Mouse (Mus musculus) heart, embryonic 11.5 days (tissue): ENCODE measurements at regions not wholly inside any gene's neighbourhood (a gene's known extent, or its start where the extent isn't known, plus 50 kb on each side); places are given as distances from the start of the nearest gene placed in this dataset.
A peak's percentile ranks its signal among the peaks of the same experiment; 100 is the strongest.

Experiments used
- ATAC-seq: fragments of 200-750 bp; cut with Nextera tagmentation; replicated peaks from 2 replicates; pipeline ENCODE4 v1.8.0; 2017; ENCODE audit warnings: moderate library complexity; ENCODE audit not compliant: insufficient number of reproducible peaks, low FRiP score, low TSS enrichment
- H3K27ac ChIP-seq: fragments of 300-500 bp; sonication (generic); 2 replicates; pipeline ENCODE4 v1.5.1; 2014; ENCODE audit warnings: mild to moderate bottlenecking, low read depth, low read length
- H3K27me3 ChIP-seq: fragments of 300-500 bp; sonication (generic); 2 replicates; pipeline ENCODE4 v1.6.1; 2014; ENCODE audit warnings: mild to moderate bottlenecking, low read length, mixed read lengths; ENCODE audit not compliant: control insufficient read depth, insufficient read depth
- H3K36me3 ChIP-seq: fragments of 300-500 bp; sonication (generic); 2 replicates; pipeline ENCODE4 v1.6.1; 2014; ENCODE audit warnings: mild to moderate bottlenecking, low read length, moderate library complexity, mixed read lengths; ENCODE audit not compliant: control insufficient read depth, insufficient read depth
- H3K4me1 ChIP-seq: fragments of 300-500 bp; sonication (generic); 2 replicates; pipeline ENCODE4 v1.6.1; 2014; ENCODE audit warnings: low read length; ENCODE audit not compliant: control insufficient read depth, insufficient read depth
- H3K4me2 ChIP-seq: fragments of 300-500 bp; sonication (generic); 2 replicates; pipeline ENCODE4 v1.6.1; 2014; ENCODE audit warnings: mild to moderate bottlenecking, moderate library complexity
- H3K4me3 ChIP-seq: fragments of 300-500 bp; sonication (generic); 2 replicates; pipeline ENCODE4 v1.5.1; 2014; ENCODE audit warnings: low read depth, low read length
- H3K9ac ChIP-seq: fragments of 300-500 bp; sonication (generic); 2 replicates; pipeline ENCODE4 v1.6.1; 2014; ENCODE audit warnings: mild to moderate bottlenecking, low read depth, low read length, moderate library complexity
- H3K9me3 ChIP-seq: fragments of 300-500 bp; sonication (generic); replicated peaks from 2 replicates; pipeline ENCODE4 v1.6.1; 2016; ENCODE audit warnings: low read length; ENCODE audit not compliant: control insufficient read depth
- WGBS: fragments of 180-500 bp; shearing (Covaris S2); extraction: QIAGEN DNeasy Blood & Tissue Kit; methylation state at CpG from one replicate; pipeline ENCODE4 v1.1.7; 2014; ENCODE audit not compliant: insufficient replicate concordance; 5-methylcytosine and 5-hydroxymethylcytosine counted together

- Histone ChIP-seq H3K4me2 (no peak overlapping the region), H3K4me3 (no peak overlapping the region), H3K27ac (no peak overlapping the region), H3K9ac (no peak overlapping the region), H3K36me3 (no peaks in the 10 kb centered on the region), H3K9me3 (no peaks in the 10 kb centered on the region), H3K4me1 (no peaks in the 10 kb centered on the region; the same call in 1 of the 2 replicates), H3K27me3 (no peaks in the 10 kb centered on the region)
- 80% methylated on average over 8 of the region's 8 CpGs for WGBS
- ATAC-seq: no peak
These were observed 236.1 kb upstream of the Gjb5 start for GRCm38 (mm10) chr4:127594081-127594480.

- Histone ChIP-seq H3K4me2 (no peak overlapping the region), H3K9ac (no peak overlapping the region), H3K36me3 (no peaks in the 10 kb centered on the region), H3K4me3 (no peak overlapping the region), H3K27ac (no peak overlapping the region), H3K27me3 (no peaks in the 10 kb centered on the region), H3K4me1 (no peaks in the 10 kb centered on the region; the same call in 1 of the 2 replicates), H3K9me3 (no peaks in the 10 kb centered on the region)
- no peak for ATAC-seq
- 53% methylated on average over 3 of the region's 3 CpGs for WGBS
These were observed 233.6 kb upstream of the Gjb5 start for GRCm38 (mm10) chr4:127591540-127591939.

GRCm38 (mm10) chr4:127586822-127587221 is 228.8 kb upstream of the Gjb5 start:
- Histone ChIP-seq H3K27me3 (no peaks in the 10 kb centered on the region), H3K36me3 (no peaks in the 10 kb centered on the region), H3K9me3 (no peaks in the 10 kb centered on the region), H3K4me1 (no peaks in the 10 kb centered on the region; the same call in 1 of the 2 replicates), H3K9ac (no peak overlapping the region), H3K4me2 (no peak overlapping the region), H3K4me3 (no peak overlapping the region), H3K27ac (no peak overlapping the region)
- ATAC-seq: no peak
- 66% methylated on average over 4 of the region's 4 CpGs for WGBS

DNA sequence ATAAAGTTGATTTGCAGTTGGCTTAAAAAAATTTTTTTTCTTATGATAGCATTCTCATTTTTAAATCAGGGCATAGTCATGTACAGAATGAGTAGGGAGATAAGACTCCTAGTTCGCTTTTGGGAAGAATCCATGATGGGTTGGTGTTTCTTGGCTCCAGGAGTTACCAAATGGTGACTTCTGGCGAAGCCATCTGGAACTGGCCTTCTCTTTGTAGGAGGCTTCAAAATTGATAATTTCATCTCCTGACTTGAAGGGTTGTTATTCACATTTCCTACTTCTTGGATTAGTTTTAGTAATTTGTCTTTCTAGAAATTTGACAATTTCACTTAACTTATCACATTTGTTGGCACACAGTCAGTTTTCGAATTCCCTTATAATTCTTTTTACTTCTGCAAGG is 218.5 kb upstream of the Gjb5 start:
- Histone ChIP-seq H3K27ac (no peak overlapping the region), H3K4me1 (no peaks in the 10 kb centered on the region), H3K9ac (no peak overlapping the region), H3K4me3 (no peak overlapping the region), H3K27me3 (no peaks in the 10 kb centered on the region), H3K4me2 (no peak overlapping the region), H3K9me3 (no peaks in the 10 kb centered on the region), H3K36me3 (no peaks in the 10 kb centered on the region)
- ATAC-seq: no peak
- WGBS: 82% methylated on average over 3 of the region's 3 CpGs

DNA sequence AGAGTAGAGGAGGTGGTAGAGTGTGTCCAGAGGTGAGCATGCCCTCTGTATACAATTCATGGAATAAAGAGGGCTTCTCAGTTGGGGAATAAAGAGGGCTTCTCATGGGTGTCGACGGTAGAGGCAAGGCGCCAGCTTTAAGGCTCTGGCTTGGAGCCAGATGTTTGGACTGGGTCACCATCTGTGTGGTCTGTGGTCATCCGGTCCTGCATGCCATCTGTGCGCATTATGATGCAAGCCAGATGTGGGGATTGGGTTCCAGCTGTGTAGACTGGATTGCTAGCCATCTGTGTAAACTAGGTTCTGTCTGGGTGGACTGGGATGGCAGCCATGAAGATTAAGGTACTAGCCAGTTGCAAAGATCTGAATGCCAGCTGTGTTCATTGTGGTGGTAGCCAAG is 204.6 kb upstream of the Gjb5 start:
- Histone ChIP-seq H3K27me3 (no peaks in the 10 kb centered on the region), H3K9ac (no peak overlapping the region), H3K4me3 (no peak overlapping the region), H3K27ac (no peak overlapping the region), H3K4me1 (no peaks in the 10 kb centered on the region), H3K9me3 (no peaks in the 10 kb centered on the region), H3K4me2 (no peak overlapping the region), H3K36me3 (no peaks in the 10 kb centered on the region)
- no peak for ATAC-seq
- 78% methylated on average over 5 of the region's 5 CpGs for WGBS

DNA sequence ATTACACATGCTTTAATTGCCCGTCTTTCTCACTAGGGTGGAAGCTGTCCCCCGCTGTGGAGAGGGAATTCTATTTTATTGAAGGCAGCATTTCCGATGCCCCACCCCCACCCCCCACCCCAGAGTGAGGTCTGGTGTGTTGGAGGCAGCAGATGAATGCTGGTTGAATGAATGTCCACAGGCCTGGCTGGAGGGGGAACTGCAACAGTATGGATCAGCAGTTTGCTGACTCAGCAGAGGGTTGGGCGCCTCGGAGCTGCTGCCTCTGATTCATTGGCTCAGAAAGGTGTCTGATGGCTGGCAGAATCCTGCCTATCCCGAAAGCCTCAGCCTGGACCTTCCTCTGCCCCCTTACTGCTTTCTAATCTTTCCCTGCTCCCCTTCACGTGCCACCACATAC is 200.6 kb upstream of the Gjb5 start:
- Histone ChIP-seq H3K9me3 (no peaks in the 10 kb centered on the region), H3K36me3 (no peaks in the 10 kb centered on the region), H3K9ac (no peak overlapping the region), H3K27me3 (no peaks in the 10 kb centered on the region), H3K27ac (no peak overlapping the region), H3K4me2 (no peak overlapping the region), H3K4me1 (no peaks in the 10 kb centered on the region), H3K4me3 (no peak overlapping the region)
- ATAC-seq: no peak
- WGBS: 54% methylated on average over 7 of the region's 7 CpGs

- H3K9me3 ChIP-seq: no peaks in the 10 kb centered on the region
- ATAC-seq: no peak
- no peak overlapping the region for H3K4me2 ChIP-seq
- no peak overlapping the region for H3K27ac ChIP-seq
- H3K4me1 ChIP-seq: no peaks in the 10 kb centered on the region
- H3K27me3 ChIP-seq: no peaks in the 10 kb centered on the region
- H3K36me3 ChIP-seq: no peaks in the 10 kb centered on the region
- H3K9ac ChIP-seq: no peak overlapping the region
- 76% methylated on average over 12 of the region's 12 CpGs for WGBS
- no peak overlapping the region for H3K4me3 ChIP-seq
These were observed 194.7 kb upstream of the Gjb5 start for GRCm38 (mm10) chr4:127552456-127553225.

- Histone ChIP-seq H3K27ac (no peak overlapping the region), H3K9ac (no peak overlapping the region), H3K4me2 (peak overlapping the region; percentile 33; the same call in 1 of the 2 replicates), H3K9me3 (no peaks in the 10 kb centered on the region), H3K27me3 (no peaks in the 10 kb centered on the region), H3K4me1 (no peaks in the 10 kb centered on the region), H3K36me3 (no peaks in the 10 kb centered on the region), H3K4me3 (no peak overlapping the region)
- WGBS: 36% methylated on average over 12 of the region's 12 CpGs
- 0 out of 2 replicates have a peak, but pooled peaks have one; percentile 26 for ATAC-seq
These were observed 191.6 kb upstream of the Gjb5 start for GRCm38 (mm10) chr4:127549581-127549980.

DNA sequence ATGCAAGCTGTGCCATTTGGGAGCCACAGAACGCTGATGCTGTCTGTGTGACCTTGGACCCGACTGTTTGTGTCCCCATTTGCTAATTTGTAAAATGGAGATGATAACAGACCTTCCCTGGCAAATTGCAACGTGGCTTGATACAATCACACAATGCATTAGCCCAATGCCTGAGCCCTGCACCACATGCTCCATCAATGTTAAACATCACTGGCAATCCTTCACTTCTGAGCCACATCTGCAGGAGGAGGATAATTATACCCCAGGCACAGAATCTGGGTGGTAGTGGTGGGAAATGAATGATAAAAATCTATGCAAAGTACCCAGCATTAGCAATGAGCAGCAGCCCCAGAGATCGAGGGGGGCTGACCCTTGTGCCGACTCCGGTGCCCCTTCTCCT is 191.0 kb upstream of the Gjb5 start:
- no peak overlapping the region for H3K4me2 ChIP-seq
- H3K27me3 ChIP-seq: no peaks in the 10 kb centered on the region
- ATAC-seq: no peak
- no peak overlapping the region for H3K4me3 ChIP-seq
- H3K9ac ChIP-seq: no peak overlapping the region
- H3K4me1 ChIP-seq: no peaks in the 10 kb centered on the region
- H3K36me3 ChIP-seq: no peaks in the 10 kb centered on the region
- 60% methylated on average over 6 of the region's 6 CpGs for WGBS
- no peaks in the 10 kb centered on the region for H3K9me3 ChIP-seq
- no peak overlapping the region for H3K27ac ChIP-seq
